Mouse (Mus musculus) bone marrow macrophage, adult 2 months (primary cell): ENCODE data around the gene Prr18.

Source experiments
- CTCF ChIP-seq: IDR thresholded peaks from 2 replicates; pipeline ENCODE4 v1.5.1; 2012; ENCODE audit warnings: low read depth, mild to moderate bottlenecking, low read length, moderate library complexity
- POLR2A ChIP-seq: IDR thresholded peaks from 2 replicates; pipeline ENCODE4 v1.6.1; 2012; ENCODE audit warnings: mild to moderate bottlenecking, low read depth, low read length, borderline replicate concordance

GRCm38 (mm10) chr17:8302772-8303438, 34.4 kb upstream of the Prr18 start:
- no peak for TF ChIP-seq CTCF
- no peak for TF ChIP-seq POLR2A
